Mouse (Mus musculus): ENCODE results near the gene Prkag1.

Prkag1 gene

GRCm38 (mm10) chr15:98853161-98853937 lies 22.0 kb upstream of the Prkag1 start:
- DNase-seq (ENCODE audit: low spot score in 2 of 2) = no peak

DNA sequence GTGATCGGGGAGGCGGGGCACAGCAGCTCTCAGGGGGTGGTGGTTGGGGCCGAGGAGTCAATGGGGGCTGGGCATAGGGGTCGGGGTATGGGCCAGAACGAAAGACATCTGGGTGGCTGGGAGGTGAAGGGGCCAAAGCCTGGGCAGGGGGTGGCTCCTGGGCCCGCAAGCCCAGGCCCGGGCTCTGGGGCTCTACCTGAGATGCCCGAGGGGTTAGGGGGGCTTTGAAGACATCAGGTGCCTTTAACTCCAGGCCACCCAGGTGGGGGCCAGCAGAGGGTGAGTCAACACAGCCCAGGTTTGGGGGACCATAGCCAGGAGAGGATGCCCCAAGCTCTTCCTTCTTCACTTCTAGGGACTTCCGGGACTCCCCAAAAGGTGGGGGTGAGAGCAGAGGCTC lies 21.4 kb upstream of the Prkag1 start:
- no peak for DNase-seq (ENCODE audit: low spot score in 2 of 2)

DNA sequence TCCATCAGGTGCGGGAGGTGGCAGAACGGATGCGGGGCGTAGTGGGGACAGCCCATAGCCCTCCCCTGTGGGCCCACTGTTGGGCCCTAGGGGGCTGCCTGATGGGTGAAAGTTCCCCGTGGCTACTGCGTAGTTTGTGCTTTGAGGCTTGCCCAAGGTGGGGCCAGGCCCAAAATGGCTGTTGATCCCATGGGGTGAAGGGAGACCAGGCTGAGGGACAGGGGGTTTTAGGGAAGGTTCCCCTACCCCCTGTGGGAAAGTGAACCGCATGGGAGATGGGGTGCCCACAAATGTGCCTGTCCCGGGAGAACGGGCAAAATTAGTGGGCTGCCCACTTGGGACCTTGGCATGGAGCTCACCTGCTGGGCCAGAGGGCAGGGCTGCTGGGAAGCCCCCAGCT lies 20.8 kb upstream of the Prkag1 start:
- DNase-seq (ENCODE audit: low spot score in 2 of 2) = no peak

GRCm38 (mm10) chr15:98851229-98851818 lies 20.0 kb upstream of the Prkag1 start:
- DNase-seq (ENCODE audit: low spot score in 2 of 2) = no peak

DNA sequence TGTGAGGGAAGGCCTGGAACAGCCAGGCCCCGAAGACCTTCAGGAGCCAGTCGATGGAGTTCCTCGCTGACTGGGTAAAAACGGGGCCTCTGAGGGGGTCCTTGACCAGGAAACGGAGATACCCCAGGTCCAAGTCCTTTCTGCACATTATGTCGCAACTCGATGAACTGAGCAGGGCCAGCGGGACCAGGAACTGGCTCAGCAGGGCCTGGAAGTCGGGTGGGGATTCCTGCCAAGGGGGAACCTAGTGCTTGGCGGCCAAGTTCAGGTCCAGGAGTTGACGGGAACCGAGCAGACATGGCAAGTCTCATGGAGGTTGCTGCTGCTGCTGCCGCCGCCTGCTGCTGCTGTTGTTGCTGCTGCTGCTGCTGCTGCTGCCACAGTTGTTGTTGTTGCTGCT lies 19.3 kb upstream of the Prkag1 start:
- DNase-seq (ENCODE audit: low spot score in 2 of 2) = no peak

GRCm38 (mm10) chr15:98849956-98850600 lies 18.8 kb upstream of the Prkag1 start:
- DNase-seq (ENCODE audit: low spot score in 2 of 2) = no peak

DNA sequence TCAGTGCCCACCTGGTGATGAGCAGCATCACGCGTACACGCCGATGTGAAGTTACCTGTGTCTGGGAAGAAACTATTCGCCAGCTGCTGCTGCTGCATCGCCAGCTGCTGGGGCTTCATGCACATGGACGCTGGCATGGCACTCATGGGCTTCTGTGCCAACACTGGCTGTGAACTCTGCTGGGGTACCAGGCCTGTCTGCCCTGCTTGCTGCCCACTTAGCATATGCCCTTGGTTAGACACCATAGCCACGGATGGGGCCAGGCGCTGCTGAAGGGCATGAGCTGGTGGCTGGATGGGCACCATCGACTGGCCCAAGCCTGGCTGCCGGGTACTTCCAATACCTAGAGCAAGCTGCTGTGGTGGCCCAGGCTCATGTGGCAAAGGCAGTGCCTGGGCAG lies 17.8 kb upstream of the Prkag1 start:
- no peak for DNase-seq (ENCODE audit: low spot score in 2 of 2)

- no peak for DNase-seq (ENCODE audit: low spot score in 2 of 2)
Measured at GRCm38 (mm10) chr15:98846140-98846539, 14.8 kb upstream of the Prkag1 start.

DNA sequence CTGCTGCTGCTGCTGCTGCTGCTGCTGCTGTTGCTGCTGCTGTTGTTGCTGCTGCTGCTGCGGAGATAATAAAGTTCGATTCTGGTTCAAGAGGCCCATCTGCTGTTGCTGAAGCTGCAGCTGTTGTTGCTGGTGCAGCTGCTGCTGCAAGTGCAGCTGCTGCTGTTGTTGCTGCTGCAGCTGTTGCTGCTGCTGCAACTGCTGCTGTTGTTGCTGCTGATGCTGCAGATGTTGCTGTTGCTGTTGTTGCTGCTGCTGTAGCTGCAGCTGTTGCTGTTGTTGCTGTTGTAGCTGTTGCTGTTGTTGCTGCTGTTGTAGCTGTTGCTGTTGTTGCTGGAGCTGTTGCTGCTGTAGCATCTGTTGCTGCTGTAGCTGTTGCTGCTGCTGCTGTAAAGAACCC lies 13.8 kb upstream of the Prkag1 start:
- no peak for DNase-seq (ENCODE audit: low spot score in 2 of 2)

DNA sequence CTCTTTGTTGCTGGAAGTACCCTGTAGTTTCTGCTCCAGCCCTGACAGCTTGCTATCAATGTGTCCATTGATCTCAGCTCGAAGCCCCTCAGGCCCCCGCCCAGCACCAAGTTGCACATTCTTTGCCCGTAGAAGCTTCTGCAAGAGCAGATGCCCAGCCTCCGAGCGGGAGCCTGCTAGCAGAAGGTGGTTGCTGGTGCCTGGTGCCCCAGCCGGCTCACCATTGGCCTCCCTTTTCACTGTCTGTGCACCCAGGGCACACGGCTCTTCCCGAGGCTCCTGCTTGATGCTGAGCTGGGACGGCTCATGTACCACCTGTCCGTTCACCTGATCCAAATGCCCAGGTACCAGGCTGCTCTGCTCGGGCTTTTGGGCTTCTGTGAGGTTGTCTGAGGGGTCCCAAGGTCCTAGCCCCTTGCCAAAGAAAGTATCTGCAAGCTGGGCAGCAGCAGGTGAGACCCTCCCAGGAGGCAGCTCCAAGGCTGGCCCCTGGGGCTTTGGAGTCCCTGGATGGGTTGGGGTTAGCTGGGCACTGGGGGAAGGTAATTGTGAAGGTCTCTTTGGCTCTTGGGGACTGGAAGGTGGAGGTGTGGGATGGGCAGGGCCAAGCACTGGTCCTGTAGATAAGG lies 12.4 kb upstream of the Prkag1 start:
- DNase-seq (ENCODE audit: low spot score in 2 of 2) = no peak

DNA sequence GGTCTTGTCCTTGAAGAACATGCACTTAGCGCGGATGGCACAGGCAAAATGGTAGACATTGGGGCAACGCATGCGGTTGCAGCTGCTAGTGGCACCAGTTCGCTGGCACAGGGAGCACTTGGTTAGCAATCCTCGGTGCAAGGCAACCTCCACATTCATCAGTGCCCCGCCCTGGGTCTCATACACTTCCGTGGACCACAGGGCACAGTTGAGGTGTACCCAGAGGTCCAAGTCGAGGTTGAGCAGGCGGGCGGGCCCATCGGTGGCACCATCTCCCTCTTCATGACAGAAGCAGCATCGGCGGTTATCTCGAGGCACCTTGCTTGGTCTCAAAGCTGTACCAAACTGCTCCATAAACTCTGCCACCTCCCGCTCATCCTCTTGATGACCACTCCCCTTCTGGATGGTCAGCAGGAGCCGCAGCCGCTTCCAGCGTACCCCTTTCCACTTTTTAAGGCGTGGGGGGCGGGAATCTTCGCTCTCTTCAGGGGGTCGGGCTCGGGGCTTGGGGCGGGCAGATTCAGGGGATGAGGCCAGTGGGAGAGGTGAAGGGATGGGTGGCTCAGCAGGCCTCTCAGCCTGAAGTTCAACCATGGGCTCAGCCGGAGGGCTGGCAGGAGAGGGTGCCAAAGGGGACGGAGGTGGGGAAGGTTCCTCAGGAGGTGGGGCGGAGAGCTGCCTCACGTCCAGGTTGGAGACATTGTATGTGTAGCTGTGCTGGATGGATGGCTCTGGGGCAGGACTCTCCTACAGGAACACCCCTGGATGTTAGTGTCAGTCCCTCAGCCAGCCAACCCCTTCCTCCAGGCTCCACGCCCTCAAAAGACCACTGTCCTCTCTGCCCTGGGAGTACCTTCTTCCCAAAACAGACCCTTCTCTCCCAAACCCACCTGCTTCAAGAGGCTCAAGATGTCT lies 8.6 kb upstream of the Prkag1 start:
- no peak for DNase-seq (ENCODE audit: low spot score in 2 of 2)

DNA sequence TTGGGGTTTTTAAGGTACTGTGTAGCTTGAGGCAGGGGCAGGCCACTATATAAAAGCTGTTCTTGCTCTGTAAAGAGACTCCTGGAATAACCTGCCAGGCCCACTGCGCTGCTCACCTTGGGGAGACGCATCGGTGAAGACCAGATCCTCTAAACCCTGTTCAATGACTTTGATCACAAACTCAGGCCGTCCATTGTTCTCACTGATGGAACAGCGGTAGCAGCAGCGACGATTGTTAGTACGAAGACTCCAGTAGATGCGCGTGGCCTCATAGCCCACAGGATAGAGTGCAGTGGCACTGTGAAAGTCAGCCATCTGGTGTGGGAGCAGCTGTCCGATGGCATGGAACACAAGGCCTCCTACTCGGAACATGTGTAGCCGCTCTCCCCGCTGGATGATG lies 7.8 kb upstream of the Prkag1 start:
- DNase-seq (ENCODE audit: low spot score in 2 of 2) = no peak

DNA sequence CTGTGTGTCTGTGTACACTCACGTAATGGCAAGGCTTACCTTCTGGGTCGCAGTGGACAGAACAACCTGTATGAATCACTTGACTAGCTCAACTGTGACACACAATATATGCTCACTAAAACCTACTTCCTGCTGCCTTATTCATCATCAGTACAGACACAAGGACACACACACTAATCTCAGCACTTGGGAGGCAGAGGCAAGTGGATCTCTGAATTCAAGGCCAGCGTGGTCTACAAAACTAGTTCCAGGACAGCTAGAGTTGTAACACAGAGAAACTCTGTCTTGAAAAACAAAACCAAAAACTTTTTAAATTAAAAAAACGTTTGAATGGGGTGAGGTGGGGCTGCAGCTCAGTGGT lies 6.4 kb upstream of the Prkag1 start:
- DNase-seq (ENCODE audit: low spot score in 2 of 2) = no peak

DNA sequence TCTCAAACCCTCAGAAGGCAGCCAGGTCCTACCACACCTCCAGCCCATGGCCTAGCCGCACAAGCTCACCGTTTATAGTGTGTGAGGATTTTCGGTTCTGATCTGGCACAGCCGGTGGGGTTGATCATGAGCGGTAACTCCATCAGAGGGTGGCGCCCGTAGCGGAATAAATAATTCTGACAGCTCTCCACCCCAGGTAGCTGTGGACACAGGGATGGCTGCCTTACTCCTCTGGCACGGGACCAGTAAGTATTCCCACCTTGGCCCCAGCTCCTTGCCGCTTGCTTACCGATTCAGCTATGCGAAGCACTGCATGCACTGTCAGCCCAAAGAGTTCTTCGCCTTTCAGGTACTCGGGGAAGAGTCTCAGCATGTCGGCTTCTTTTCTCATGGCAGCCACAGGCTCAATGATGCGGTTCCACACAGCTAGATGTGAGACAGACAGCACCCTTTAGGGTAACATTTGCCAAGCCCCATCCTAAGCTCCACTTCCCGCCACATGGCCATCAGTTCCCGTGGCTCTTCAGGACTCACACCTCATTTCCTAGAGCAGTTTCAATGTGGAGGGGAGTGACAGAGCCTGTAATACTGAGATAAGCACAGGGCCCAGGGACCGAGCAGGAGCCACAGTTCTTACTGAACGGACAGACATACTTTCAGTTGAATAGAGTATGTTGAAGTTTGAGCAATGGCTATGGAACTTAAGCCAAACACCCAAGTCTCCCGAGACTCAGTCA lies 5.9 kb upstream of the Prkag1 start:
- no peak for DNase-seq (ENCODE audit: low spot score in 2 of 2)

- DNase-seq (ENCODE audit: low spot score in 2 of 2) = no peak
Measured at GRCm38 (mm10) chr15:98835291-98835690, 4.0 kb upstream of the Prkag1 start.

GRCm38 (mm10) chr15:98834059-98834458 lies 2.7 kb upstream of the Prkag1 start:
- DNase-seq (ENCODE audit: low spot score in 2 of 2) = no peak

- no peak for DNase-seq (ENCODE audit: low spot score in 2 of 2)
Measured at GRCm38 (mm10) chr15:98833281-98833680, 2.0 kb upstream of the Prkag1 start.

DNA sequence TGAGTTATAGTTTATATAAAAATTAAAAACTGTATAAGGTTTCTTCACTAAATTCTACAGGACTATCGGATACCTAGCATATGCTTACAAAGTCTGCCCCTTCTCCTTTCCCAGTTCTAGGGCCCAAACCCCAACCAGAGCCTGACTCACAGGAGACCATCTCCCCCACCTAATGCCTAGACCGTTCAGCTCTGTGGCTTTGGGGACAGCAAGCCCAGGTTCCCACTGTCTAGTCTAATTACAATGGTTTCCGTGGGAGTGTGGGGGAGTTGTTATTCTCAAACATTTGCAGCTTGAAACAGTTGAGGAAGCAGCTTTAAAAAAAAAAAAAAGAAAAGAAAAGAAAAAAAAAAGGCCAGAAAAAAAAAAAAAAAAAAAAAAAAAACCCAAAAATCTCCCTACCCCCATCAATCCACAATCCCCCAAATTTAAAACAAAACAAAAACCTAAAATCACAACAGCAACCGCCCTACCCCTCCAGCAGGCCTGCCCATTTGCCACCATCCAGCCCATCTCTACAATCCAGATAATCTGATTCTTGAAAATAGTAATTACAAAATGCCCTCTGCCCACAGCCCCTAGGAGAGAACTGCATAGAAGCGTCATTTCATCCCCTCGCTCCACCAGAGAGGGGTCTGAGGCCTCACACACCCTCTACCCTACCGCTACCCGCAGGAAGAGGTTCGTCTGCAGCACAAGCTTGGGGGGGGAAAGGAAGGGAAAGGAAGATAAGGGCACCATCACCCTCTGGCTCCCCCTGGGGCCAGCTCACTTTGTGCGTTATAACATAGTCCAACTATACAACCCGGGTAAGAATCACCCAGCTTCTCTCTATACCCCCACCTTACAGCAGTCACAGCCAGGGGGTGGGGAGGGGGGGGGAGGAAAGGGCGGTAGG lies 1.1 kb upstream of the Prkag1 start:
- DNase-seq (ENCODE audit: low spot score in 2 of 2) = no peak

GRCm38 (mm10) chr15:98831684-98832035 lies 339 bp upstream of the Prkag1 start:
- DNase-seq (ENCODE audit: low spot score in 2 of 2) = no peak

GRCm38 (mm10) chr15:98827611-98828011 lies 3.7 kb downstream of the Prkag1 start:
- DNase-seq (ENCODE audit: low spot score in 2 of 2) = no peak
